Mouse (Mus musculus) MEL (cell line): ENCODE measurements around the gene Luzp2. TPM values are rescaled to one million over a fixed set of nuclear protein-coding genes. Genes with fewer than 3 reads are reported as not detected.

Experiments
- DNase-seq: peaks from one replicate; pipeline ENCODE4 v3.0.0; 2011; ENCODE audit warnings: low read depth, low spot score
- H3K27ac ChIP-seq: 2 replicates; pipeline ENCODE4 v1.5.1; 2012; ENCODE audit warnings: low read depth, mild to moderate bottlenecking, control low read depth, low read length, moderate library complexity; ENCODE audit not compliant: control insufficient read depth
- H3K27me3 ChIP-seq, 2 experiments: fragments of 150-350 bp in 1 of 2; sonication (generic) in 1 of 2; 2 replicates each; pipeline ENCODE4 v1.6.1; 2012; ENCODE audit warnings: low read length in 2 of 2, mild to moderate bottlenecking in 2 of 2, improper control_type of control experiment in 1 of 2, moderate library complexity in 1 of 2; ENCODE audit not compliant: insufficient read depth in 2 of 2, control insufficient read depth in 1 of 2
- H3K36me3 ChIP-seq, 2 experiments: 2 replicates each; pipeline ENCODE4 v1.6.1; 2012 to 2014; ENCODE audit warnings: low read length in 2 of 2, improper control_type of control experiment in 1 of 2, inconsistent platforms in 1 of 2, mild to moderate bottlenecking in 1 of 2; ENCODE audit not compliant: insufficient read depth in 2 of 2, control insufficient read depth in 1 of 2
- H3K4me1 ChIP-seq, 2 experiments: fragments of 150-350 bp in 1 of 2; sonication (generic) in 1 of 2; 2 replicates each; pipeline ENCODE4 v1.6.1; 2012; ENCODE audit warnings: low read length in 2 of 2, improper control_type of control experiment in 1 of 2, mild to moderate bottlenecking in 1 of 2; ENCODE audit not compliant: insufficient read depth in 2 of 2, control insufficient read depth in 1 of 2
- H3K4me3 ChIP-seq, 2 experiments: fragments of 150-350 bp in 1 of 2; sonication (generic) in 1 of 2; 2 replicates each; pipeline ENCODE4 v1.5.1; 2012; ENCODE audit warnings: low read depth in 2 of 2, low read length in 2 of 2, mild to moderate bottlenecking in 2 of 2, moderate library complexity in 2 of 2, control low read depth in 1 of 2, improper control_type of control experiment in 1 of 2; ENCODE audit not compliant: control insufficient read depth in 1 of 2, insufficient read depth in 1 of 2
- H3K79me2 ChIP-seq: 2 replicates; pipeline ENCODE4 v1.6.1; 2012; ENCODE audit warnings: mild to moderate bottlenecking, low read length, moderate library complexity; ENCODE audit not compliant: control insufficient read depth, poor library complexity, insufficient read depth
- H3K9ac ChIP-seq: 2 replicates; pipeline ENCODE4 v1.6.1; 2012; ENCODE audit warnings: low read depth, mild to moderate bottlenecking, control low read depth, low read length, moderate library complexity; ENCODE audit not compliant: control insufficient read depth, poor library complexity, severe bottlenecking
- H3K9me3 ChIP-seq: fragments of 150-350 bp; sonication (generic); replicated peaks from 2 replicates; pipeline ENCODE4 v1.6.1; 2012; ENCODE audit warnings: mild to moderate bottlenecking, low read length, improper control_type of control experiment, moderate library complexity; ENCODE audit not compliant: insufficient read depth
- BHLHE40 ChIP-seq: IDR thresholded peaks from 2 replicates; pipeline ENCODE4 v1.6.1; 2012; ENCODE audit warnings: low read depth, mild to moderate bottlenecking, inconsistent platforms, low read length, improper control_type of control experiment, borderline replicate concordance
- CHD1 ChIP-seq: IDR thresholded peaks from 2 replicates; pipeline ENCODE4 v1.6.1; 2012; ENCODE audit warnings: low read depth, mild to moderate bottlenecking, inconsistent platforms, low read length, improper control_type of control experiment
- CTCF ChIP-seq, 3 experiments: IDR thresholded peaks in 2 of 3; conservative IDR thresholded peaks in 1 of 3; 2 replicates each; pipeline ENCODE4 v1.5.1; 2011 to 2012; ENCODE audit warnings: low read length in 3 of 3, low read depth in 2 of 3, mild to moderate bottlenecking in 2 of 3, improper control_type of control experiment in 1 of 3, inconsistent platforms in 1 of 3, mixed read lengths in 1 of 3, moderate library complexity in 1 of 3; ENCODE audit not compliant: control insufficient read depth in 1 of 3, insufficient read depth in 1 of 3, poor library complexity in 1 of 3, severe bottlenecking in 1 of 3
- ELF1 ChIP-seq: IDR thresholded peaks from 2 replicates; pipeline ENCODE4 v1.6.1; 2014; ENCODE audit warnings: low read depth, mild to moderate bottlenecking, inconsistent platforms, low read length, improper control_type of control experiment, moderate library complexity
- EP300 ChIP-seq, 2 experiments: IDR thresholded peaks; 2 replicates each; pipeline ENCODE4 v1.6.1; 2011; ENCODE audit warnings: improper control_type of control experiment in 2 of 2, low read length in 2 of 2, low read depth in 1 of 2, mild to moderate bottlenecking in 1 of 2
- ETS1 ChIP-seq: IDR thresholded peaks from 2 replicates; pipeline ENCODE4 v1.6.1; 2012; ENCODE audit warnings: low read depth, mild to moderate bottlenecking, inconsistent platforms, low read length, improper control_type of control experiment, moderate library complexity
- HCFC1 ChIP-seq: IDR thresholded peaks from 2 replicates; pipeline ENCODE4 v1.6.1; 2012; ENCODE audit warnings: low read depth, mild to moderate bottlenecking, inconsistent platforms, low read length, improper control_type of control experiment, moderate library complexity
- JUND ChIP-seq: IDR thresholded peaks from 2 replicates; pipeline ENCODE4 v1.6.1; 2011; ENCODE audit warnings: low read depth, mild to moderate bottlenecking, improper control_type of control experiment, low read length
- KAT2A ChIP-seq: conservative IDR thresholded peaks from 2 replicates; pipeline ENCODE4 v1.6.1; 2012; ENCODE audit warnings: low read depth, low read length, improper control_type of control experiment, inconsistent platforms
- MAFK ChIP-seq: IDR thresholded peaks from 2 replicates; pipeline ENCODE4 v1.6.1; 2011; ENCODE audit warnings: low read depth, mild to moderate bottlenecking, low read length, improper control_type of control experiment, borderline replicate concordance
- MAZ ChIP-seq: IDR thresholded peaks from 2 replicates; pipeline ENCODE4 v1.6.1; 2012; ENCODE audit warnings: low read depth, mild to moderate bottlenecking, inconsistent platforms, low read length, improper control_type of control experiment
- MEF2A ChIP-seq: IDR thresholded peaks from 2 replicates; pipeline ENCODE4 v1.6.1; 2014; ENCODE audit warnings: low read depth, mild to moderate bottlenecking, inconsistent platforms, low read length, improper control_type of control experiment; ENCODE audit not compliant: poor library complexity, insufficient replicate concordance, severe bottlenecking; ENCODE audit errors: extremely low read depth
- MXI1 ChIP-seq: IDR thresholded peaks from 2 replicates; pipeline ENCODE4 v1.6.1; 2011; ENCODE audit warnings: mild to moderate bottlenecking, low read depth, low read length, improper control_type of control experiment
- MYB ChIP-seq: IDR thresholded peaks from 2 replicates; pipeline ENCODE4 v1.6.1; 2011; ENCODE audit warnings: mild to moderate bottlenecking, low read depth, low read length, improper control_type of control experiment
- NELFE ChIP-seq: IDR thresholded peaks from 2 replicates; pipeline ENCODE4 v1.6.1; 2011; ENCODE audit warnings: low read depth, low read length, improper control_type of control experiment
- NRF1 ChIP-seq: IDR thresholded peaks from 2 replicates; pipeline ENCODE4 v1.6.1; 2014; ENCODE audit warnings: low read depth, mild to moderate bottlenecking, inconsistent platforms, low read length, improper control_type of control experiment, moderate library complexity; ENCODE audit not compliant: poor library complexity, insufficient read depth, severe bottlenecking
- POLR2A ChIP-seq, 2 experiments: IDR thresholded peaks; 2 replicates each; pipeline ENCODE4 v1.6.1; 2011 to 2012; ENCODE audit warnings: low read length in 2 of 2, mild to moderate bottlenecking in 2 of 2, control low read depth in 1 of 2, improper control_type of control experiment in 1 of 2, low read depth in 1 of 2, moderate library complexity in 1 of 2; ENCODE audit not compliant: control insufficient read depth in 1 of 2, insufficient read depth in 1 of 2, poor library complexity in 1 of 2
- POLR2AphosphoS2 ChIP-seq: IDR thresholded peaks from 2 replicates; pipeline ENCODE4 v1.6.1; 2011; ENCODE audit warnings: low read length, improper control_type of control experiment
- POLR2AphosphoS5 ChIP-seq: IDR thresholded peaks from 2 replicates; pipeline ENCODE4 v1.6.1; 2012; ENCODE audit warnings: low read depth, borderline replicate concordance, mild to moderate bottlenecking, inconsistent platforms, low read length, moderate library complexity, mixed read lengths
- RCOR1 ChIP-seq: IDR thresholded peaks from 2 replicates; pipeline ENCODE4 v1.6.1; 2012; ENCODE audit warnings: low read depth, mild to moderate bottlenecking, inconsistent platforms, low read length, improper control_type of control experiment
- SIN3A ChIP-seq: IDR thresholded peaks from 2 replicates; pipeline ENCODE4 v1.6.1; 2012; ENCODE audit warnings: low read length, improper control_type of control experiment, inconsistent platforms
- SMC3 ChIP-seq: IDR thresholded peaks from 2 replicates; pipeline ENCODE4 v1.6.1; 2011; ENCODE audit warnings: low read depth, low read length, improper control_type of control experiment
- TBP ChIP-seq: IDR thresholded peaks from 2 replicates; pipeline ENCODE4 v1.8.0; 2011; ENCODE audit warnings: low read depth, low read length, improper control_type of control experiment
- TCF12 ChIP-seq: IDR thresholded peaks from 2 replicates; pipeline ENCODE4 v1.6.1; 2014; ENCODE audit warnings: low read depth, mild to moderate bottlenecking, inconsistent platforms, low read length, improper control_type of control experiment, moderate library complexity
- UBTF ChIP-seq: IDR thresholded peaks from 2 replicates; pipeline ENCODE4 v1.6.1; 2012; ENCODE audit warnings: low read depth, mild to moderate bottlenecking, inconsistent platforms, low read length, improper control_type of control experiment, moderate library complexity, borderline replicate concordance; ENCODE audit not compliant: insufficient read depth
- USF1 ChIP-seq: IDR thresholded peaks from 2 replicates; pipeline ENCODE4 v1.6.1; 2014; ENCODE audit warnings: low read depth, mild to moderate bottlenecking, inconsistent platforms, low read length, improper control_type of control experiment, moderate library complexity
- USF2 ChIP-seq, 2 experiments: IDR thresholded peaks; 2 replicates each; pipeline ENCODE4 v1.6.1; 2011 to 2012; ENCODE audit warnings: improper control_type of control experiment in 2 of 2, low read length in 2 of 2, borderline replicate concordance in 1 of 2, inconsistent platforms in 1 of 2, low read depth in 1 of 2, mild to moderate bottlenecking in 1 of 2; ENCODE audit not compliant: insufficient read depth in 1 of 2
- ZKSCAN1 ChIP-seq: IDR thresholded peaks from 2 replicates; pipeline ENCODE4 v1.6.1; 2012; ENCODE audit warnings: low read depth, mild to moderate bottlenecking, inconsistent platforms, low read length, improper control_type of control experiment, moderate library complexity
- ZMIZ1 ChIP-seq: IDR thresholded peaks from 2 replicates; pipeline ENCODE4 v1.6.1; 2012; ENCODE audit warnings: low read depth, mild to moderate bottlenecking, inconsistent platforms, low read length, improper control_type of control experiment, moderate library complexity
- ZNF384 ChIP-seq: IDR thresholded peaks from 2 replicates; pipeline ENCODE4 v1.6.1; 2012; ENCODE audit warnings: low read depth, mild to moderate bottlenecking, inconsistent platforms, low read length, improper control_type of control experiment
- polyA plus RNA-seq, 2 experiments: library from polyadenylated mRNA; stranded (reverse) in 1 of 2; unstranded in 1 of 2; fragments of >175 nt in 1 of 2; fragments of >200 nt in 1 of 2; gene quantifications; 2 replicates each; pipeline versions ENCODE4 v1.2.1 to v1.2.4; 2012; ENCODE audit warnings: low replicate concordance in 2 of 2, low read depth in 1 of 2; ENCODE audit not compliant: insufficient read length in 2 of 2, insufficient read depth in 1 of 2, missing spikeins in 1 of 2
- total RNA-seq: library from RNA; depleted of rRNA; stranded (reverse); fragments of 300-350 nt; gene quantifications from 2 replicates; pipeline ENCODE4 v1.2.3, GENCODE M21; 2012

Luzp2 gene
- total and polyA plus RNA-seq, 3 experiments: not detected

- H3K4me1 ChIP-seq: no peaks in the 10 kb centered on the region
- DNase-seq: no peak
- H3K9ac ChIP-seq: no peak overlapping the region
- H3K36me3 ChIP-seq: no peaks in the 10 kb centered on the region
- no peak overlapping the region for H3K27ac ChIP-seq
- no peaks in the 10 kb centered on the region for H3K79me2 ChIP-seq
- H3K4me3 ChIP-seq: no peak overlapping the region
- H3K27me3 ChIP-seq: peaks cover 0 to 1% of the 10 kb centered on the region in 2 experiments; a peak in 1 of 4 replicates
- no peaks in the 10 kb centered on the region for H3K9me3 ChIP-seq
- TF ChIP-seq KAT2A (no peak), ZMIZ1 (no peak), USF1 (no peak), NRF1 (no peak), POLR2AphosphoS5 (no peak), CTCF (IDR thresholded peaks at IDR 0.05 in 2 of 3, conservative IDR thresholded peaks at IDR 0.05 in 1 of 3; ENCODE audit: control insufficient read depth in 1 of 3, insufficient read depth in 1 of 3, low read depth in 2 of 3, low read length in 3 of 3, poor library complexity in 1 of 3, severe bottlenecking in 1 of 3) (no peak), MXI1 (no peak), SMC3 (no peak), ELF1 (no peak), SIN3A (no peak), ETS1 (no peak), JUND (no peak), ZNF384 (no peak), MAZ (no peak), NELFE (no peak), BHLHE40 (no peak), CHD1 (no peak), POLR2AphosphoS2 (no peak), EP300 (IDR thresholded peaks at IDR 0.05; ENCODE audit: low read depth in 1 of 2, low read length in 2 of 2) (no peak)
These were observed 1.1 kb downstream of the Luzp2 start for GRCm38 (mm10) chr7:54836437-54836836.

DNA sequence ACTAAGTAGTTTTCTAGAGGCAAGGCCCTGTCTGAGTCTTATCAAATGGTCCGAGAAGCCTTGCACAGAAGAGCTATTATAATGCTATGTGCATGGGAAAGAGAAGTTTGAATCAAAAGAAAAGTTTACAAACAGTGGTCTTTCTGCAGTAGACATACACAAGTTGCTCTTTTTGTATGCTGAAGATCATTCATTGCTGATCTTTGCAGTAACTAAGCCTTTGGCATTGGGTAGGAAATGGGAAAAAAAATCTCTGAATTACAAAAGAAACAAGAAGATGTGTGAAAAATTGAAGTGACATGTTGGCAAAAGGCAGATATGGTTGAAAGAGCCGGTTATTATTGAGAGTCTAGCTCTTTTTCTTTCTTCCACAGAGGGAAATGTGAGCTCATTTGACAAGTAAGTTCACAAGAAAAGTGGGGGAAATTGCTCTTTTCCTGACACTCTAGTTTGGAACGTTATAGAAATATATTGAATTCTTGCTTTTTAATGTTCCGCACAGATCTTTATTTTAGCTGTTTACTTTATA lies 7.6 kb downstream of the Luzp2 start:
- Histone ChIP-seq H3K4me3 (no peak overlapping the region), H3K36me3 (no peaks in the 10 kb centered on the region), H3K27ac (no peak overlapping the region), H3K9me3 (no peaks in the 10 kb centered on the region), H3K27me3 (no peaks in the 10 kb centered on the region; a peak in 1 of 4 replicates), H3K79me2 (no peaks in the 10 kb centered on the region), H3K9ac (no peak overlapping the region), H3K4me1 (no peaks in the 10 kb centered on the region)
- no peak for DNase-seq
- TF ChIP-seq HCFC1: no peak
- TF ChIP-seq MXI1: no peak
- no peak for TF ChIP-seq MYB
- no peak for TF ChIP-seq EP300 (IDR thresholded peaks at IDR 0.05; ENCODE audit: low read depth in 1 of 2, low read length in 2 of 2)
- no peak for TF ChIP-seq TBP
- no peak for TF ChIP-seq POLR2A (IDR thresholded peaks at IDR 0.05; ENCODE audit: control insufficient read depth in 1 of 2, insufficient read depth in 1 of 2, low read depth in 1 of 2, low read length in 2 of 2, poor library complexity in 1 of 2)
- TF ChIP-seq RCOR1: no peak
- no peak for TF ChIP-seq ZMIZ1
- TF ChIP-seq SIN3A: no peak
- TF ChIP-seq BHLHE40: no peak
- TF ChIP-seq JUND: no peak
- TF ChIP-seq MEF2A: no peak
- no peak for TF ChIP-seq ZNF384
- TF ChIP-seq MAFK: no peak
- no peak for TF ChIP-seq TCF12
- TF ChIP-seq UBTF: no peak
- no peak for TF ChIP-seq USF2 (IDR thresholded peaks at IDR 0.05; ENCODE audit: borderline replicate concordance in 1 of 2, insufficient read depth in 1 of 2, low read depth in 1 of 2, low read length in 2 of 2)
- no peak for TF ChIP-seq ZKSCAN1
- no peak for TF ChIP-seq USF1
